Mouse (Mus musculus) CH12.LX (cell line): Measurements from ENCODE around the gene Slc35e1. TPM values are rescaled to one million over a fixed set of nuclear protein-coding genes. Genes with fewer than 3 reads are reported as not detected.

Experiments
- DNase-seq: peaks from one replicate; pipeline ENCODE4 v3.0.0-alpha.2; 2013; ENCODE audit errors: extremely low read depth
- H3K27ac ChIP-seq: 2 replicates; pipeline ENCODE4 v1.5.1; 2012; ENCODE audit warnings: low read depth, mild to moderate bottlenecking, control low read depth, moderate library complexity; ENCODE audit not compliant: insufficient read depth
- H3K27me3 ChIP-seq: replicated peaks from 2 replicates; pipeline ENCODE3; 2012; ENCODE audit warnings: inconsistent platforms
- H3K36me3 ChIP-seq, 2 experiments: replicated peaks in 1 of 2; 2 replicates each; pipeline versions ENCODE3 to v1.6.1; 2012; ENCODE audit warnings: inconsistent platforms in 1 of 2, low read length in 1 of 2, mild to moderate bottlenecking in 1 of 2, mixed read lengths in 1 of 2, moderate library complexity in 1 of 2; ENCODE audit not compliant: control insufficient read depth in 1 of 2, insufficient read depth in 1 of 2
- H3K4me1 ChIP-seq, 2 experiments: 2 replicates each; pipeline ENCODE4 v1.6.1; 2012; ENCODE audit warnings: inconsistent platforms in 1 of 2, moderate library complexity in 1 of 2; ENCODE audit not compliant: insufficient read depth in 2 of 2, control insufficient read depth in 1 of 2
- H3K4me2 ChIP-seq: 2 replicates; pipeline ENCODE4 v1.6.1; 2012; ENCODE audit warnings: low read depth, mild to moderate bottlenecking, control low read depth; ENCODE audit not compliant: poor library complexity, insufficient read depth, severe bottlenecking
- H3K4me3 ChIP-seq, 3 experiments: fragments of 150-350 bp in 1 of 3; sonication (generic) in 1 of 3; replicated peaks in 1 of 3; 2 replicates each; pipeline versions ENCODE3 to v1.5.1; 2011 to 2012; ENCODE audit warnings: low read depth in 2 of 3, low read length in 2 of 3, mild to moderate bottlenecking in 2 of 3, moderate library complexity in 2 of 3, control low read depth in 1 of 3, improper control_type of control experiment in 1 of 3, inconsistent platforms in 1 of 3, mixed read lengths in 1 of 3; ENCODE audit not compliant: poor library complexity in 1 of 3
- H3K79me2 ChIP-seq: replicated peaks from 2 replicates; pipeline ENCODE4 v1.6.1; 2012; ENCODE audit warnings: mild to moderate bottlenecking, moderate library complexity; ENCODE audit not compliant: control insufficient read depth, poor library complexity, insufficient read depth, severe bottlenecking; ENCODE audit errors: extremely low read depth
- H3K9ac ChIP-seq: 2 replicates; pipeline ENCODE4 v1.6.1; 2012; ENCODE audit warnings: low read depth, mild to moderate bottlenecking, control low read depth, moderate library complexity; ENCODE audit not compliant: insufficient read depth
- H3K9me3 ChIP-seq: replicated peaks from 2 replicates; pipeline ENCODE3; 2012; ENCODE audit warnings: low read length, inconsistent platforms, mixed read lengths
- BHLHE40 ChIP-seq: IDR thresholded peaks from 2 replicates; pipeline ENCODE4 v1.6.1; 2011; ENCODE audit warnings: mild to moderate bottlenecking, low read depth, low read length, improper control_type of control experiment
- CHD1 ChIP-seq: IDR thresholded peaks from 2 replicates; pipeline ENCODE4 v1.6.1; 2012; ENCODE audit warnings: low read depth, low read length, improper control_type of control experiment, inconsistent platforms
- E2F4 ChIP-seq: IDR thresholded peaks from 2 replicates; pipeline ENCODE4 v1.6.1; 2011; ENCODE audit warnings: low read depth, low read length, improper control_type of control experiment; ENCODE audit not compliant: insufficient replicate concordance
- ELF1 ChIP-seq: IDR thresholded peaks from 2 replicates; pipeline ENCODE4 v1.6.1; 2014; ENCODE audit warnings: low read depth, mild to moderate bottlenecking, inconsistent platforms, low read length, improper control_type of control experiment
- EP300 ChIP-seq: IDR thresholded peaks from 2 replicates; pipeline ENCODE4 v1.6.1; 2011; ENCODE audit warnings: low read length, improper control_type of control experiment
- ETS1 ChIP-seq: conservative IDR thresholded peaks from 2 replicates; pipeline ENCODE4 v1.6.1; 2012; ENCODE audit warnings: low read depth, mild to moderate bottlenecking, inconsistent platforms, low read length, improper control_type of control experiment, moderate library complexity
- GABPA ChIP-seq: IDR thresholded peaks from 2 replicates; pipeline ENCODE4 v1.6.1; 2012; ENCODE audit warnings: low read depth, low read length, improper control_type of control experiment, inconsistent platforms; ENCODE audit not compliant: insufficient replicate concordance
- JUND ChIP-seq: conservative IDR thresholded peaks from 2 replicates; pipeline ENCODE4 v1.6.1; 2011; ENCODE audit warnings: low read depth, low read length, improper control_type of control experiment
- MAX ChIP-seq: IDR thresholded peaks from 2 replicates; pipeline ENCODE4 v1.6.1; 2011; ENCODE audit warnings: low read length, improper control_type of control experiment
- MAZ ChIP-seq: IDR thresholded peaks from 2 replicates; pipeline ENCODE4 v1.6.1; 2012; ENCODE audit warnings: low read depth, mild to moderate bottlenecking, inconsistent platforms, low read length, improper control_type of control experiment, moderate library complexity
- MEF2A ChIP-seq: IDR thresholded peaks from 2 replicates; pipeline ENCODE4 v1.6.1; 2014; ENCODE audit warnings: low read depth, mild to moderate bottlenecking, inconsistent platforms, low read length, improper control_type of control experiment, borderline replicate concordance
- MXI1 ChIP-seq: IDR thresholded peaks from 2 replicates; pipeline ENCODE4 v1.6.1; 2011; ENCODE audit warnings: mild to moderate bottlenecking, low read depth, low read length, improper control_type of control experiment
- MYC ChIP-seq: IDR thresholded peaks from 2 replicates; pipeline ENCODE4 v1.6.1; 2011; ENCODE audit warnings: low read depth, mild to moderate bottlenecking, improper control_type of control experiment, low read length
- NELFE ChIP-seq: IDR thresholded peaks from 2 replicates; pipeline ENCODE4 v1.6.1; 2011; ENCODE audit warnings: low read depth, low read length, improper control_type of control experiment
- NRF1 ChIP-seq: IDR thresholded peaks from 2 replicates; pipeline ENCODE4 v1.6.1; 2014; ENCODE audit warnings: low read depth, mild to moderate bottlenecking, inconsistent platforms, low read length, improper control_type of control experiment, moderate library complexity
- PAX5 ChIP-seq: IDR thresholded peaks from 2 replicates; pipeline ENCODE4 v1.6.1; 2012; ENCODE audit warnings: low read length, inconsistent platforms, mixed read lengths
- POLR2A ChIP-seq: IDR thresholded peaks from 2 replicates; pipeline ENCODE4 v1.6.1; 2011; ENCODE audit warnings: low read depth, mild to moderate bottlenecking, improper control_type of control experiment, low read length
- POLR2AphosphoS2 ChIP-seq: IDR thresholded peaks from 2 replicates; pipeline ENCODE4 v1.6.1; 2011; ENCODE audit warnings: low read depth, low read length, improper control_type of control experiment
- RCOR1 ChIP-seq: conservative IDR thresholded peaks from 2 replicates; pipeline ENCODE4 v1.6.1; 2012; ENCODE audit warnings: low read depth, mild to moderate bottlenecking, inconsistent platforms, low read length, improper control_type of control experiment
- SIN3A ChIP-seq: IDR thresholded peaks from 2 replicates; pipeline ENCODE4 v1.6.1; 2012; ENCODE audit warnings: low read length, improper control_type of control experiment, inconsistent platforms
- SMC3 ChIP-seq: IDR thresholded peaks from 2 replicates; pipeline ENCODE4 v1.6.1; 2011; ENCODE audit warnings: low read depth, low read length, improper control_type of control experiment
- TBP ChIP-seq: conservative IDR thresholded peaks from 2 replicates; pipeline ENCODE4 v1.6.1; 2011; ENCODE audit warnings: low read depth, low read length, improper control_type of control experiment
- TCF12 ChIP-seq: IDR thresholded peaks from 2 replicates; pipeline ENCODE4 v1.6.1; 2014; ENCODE audit warnings: low read depth, mild to moderate bottlenecking, inconsistent platforms, low read length, improper control_type of control experiment
- USF1 ChIP-seq: IDR thresholded peaks from 2 replicates; pipeline ENCODE4 v1.6.1; 2014; ENCODE audit warnings: low read depth, mild to moderate bottlenecking, inconsistent platforms, low read length, improper control_type of control experiment
- ZKSCAN1 ChIP-seq: IDR thresholded peaks from 2 replicates; pipeline ENCODE4 v1.6.1; 2012; ENCODE audit warnings: low read depth, inconsistent platforms, low read length, improper control_type of control experiment, borderline replicate concordance
- ZNF384 ChIP-seq: IDR thresholded peaks from 2 replicates; pipeline ENCODE4 v1.6.1; 2012; ENCODE audit warnings: low read depth, low read length, improper control_type of control experiment, inconsistent platforms
- dilution Hi-C: fragments of 300-500 bp; cut with MboI; formaldehyde crosslinking; loops from 2 replicates; pipeline ENCODE4 v1.14.3; 2020; ENCODE audit warnings: low sequenced_read_pairs; ENCODE audit not compliant: extremely low pct_unique_long_range_greater_than_20kb, extremely low pct_ligation_motif_present
- in situ Hi-C: fragments of 300-500 bp; cut with MboI; formaldehyde crosslinking; loops from 3 replicates; pipeline ENCODE4 v1.14.3; 2019; ENCODE audit warnings: low sequenced_read_pairs, low pct_ligation_motif_present, low pct_unique_long_range_greater_than_20kb, mixed read lengths
- polyA plus RNA-seq: library from polyadenylated mRNA; unstranded; fragments of >175 nt; gene quantifications from 2 replicates; pipeline ENCODE4 v1.2.1, GENCODE M21; 2012; ENCODE audit warnings: low read depth; ENCODE audit not compliant: insufficient read length
- total RNA-seq, 2 experiments: library from RNA; depleted of rRNA; stranded (reverse); fragments of 300-350 nt in 1 of 2; fragments of >200 nt in 1 of 2; gene quantifications; 2 replicates each; pipeline ENCODE4 v1.2.3; 2012 to 2014

The Slc35e1 gene
- total and polyA plus RNA-seq, 3 experiments, result 19.8 to 28.7 (median 27.2) TPM

GRCm38 (mm10) chr8:72443338-72443993 lies 48.9 kb downstream of the Slc35e1 start, which contains the start of the genes Calr3 and 1700030K09Rik (continued):
- TF ChIP-seq EP300 (no peak), SMC3 (no peak), TCF12 (peak; percentile 68; the same call in 1 of the 2 replicates), E2F4 (0 out of 2 replicates have a peak, but pooled peaks have one; percentile 12), MEF2A (no peak), USF1 (peak; percentile 88), TBP (peak; percentile 19; the same call in 1 of the 2 replicates), NRF1 (peak; percentile 64), RCOR1 (no peak), POLR2AphosphoS2 (no peak; the same call in 1 of the 2 replicates), CHD1 (no peak), NELFE (peak; percentile 77), ZNF384 (no peak), POLR2A (peak; percentile 82), JUND (no peak), ELF1 (peak; percentile 40), MAX (peak; percentile 76; the same call in 1 of the 2 replicates), PAX5 (no peak), ETS1 (no peak), MAZ (no peak)

GRCm38 (mm10) chr8:72438248-72439015 lies 54.0 kb downstream of the Slc35e1 start:
- TF ChIP-seq MAX, result peak; percentile 96
- no peak for TF ChIP-seq GABPA
- TF ChIP-seq EP300, result peak; percentile 62
- TF ChIP-seq MYC, result peak; percentile 95
- TF ChIP-seq SIN3A, result peak; percentile 26; the same call in 1 of the 2 replicates
- peak; percentile 80 for TF ChIP-seq MXI1
- TF ChIP-seq ZKSCAN1, result no peak
- TF ChIP-seq BHLHE40, result peak; percentile 51
- TF ChIP-seq, all 38 proteins: peak for 6
- dilution Hi-C loops (no loop called here), in situ Hi-C loops (no loop called here)

More at GRCm38 (mm10) chr8:72438248-72439015, 54.0 kb downstream of the Slc35e1 start:
- H3K36me3 ChIP-seq, result no peaks in the 10 kb centered on the region
- H3K27ac ChIP-seq, result no peak overlapping the region
- H3K4me2 ChIP-seq, result no peak overlapping the region
- no peaks in the 10 kb centered on the region for H3K9me3 ChIP-seq
- peak; percentile 41 for DNase-seq
- no peak overlapping the region for H3K4me3 ChIP-seq
- H3K27me3 ChIP-seq, result no peaks in the 10 kb centered on the region
- peaks cover 8 to 24% of the 10 kb centered on the region in 2 experiments for H3K4me1 ChIP-seq
- H3K9ac ChIP-seq, result no peak overlapping the region
- no peaks in the 10 kb centered on the region for H3K79me2 ChIP-seq
